Mouse (Mus musculus) stomach, embryonic 14.5 days (tissue): ENCODE measurements at regions not wholly inside any gene's neighbourhood (a gene's known extent, or its start where the extent isn't known, plus 50 kb on each side); places are given as distances from the start of the nearest gene placed in this dataset.

Experiments
- ATAC-seq: fragments of 200-750 bp; cut with Nextera tagmentation; 2 replicates; pipeline ENCODE4 v1.8.0; 2017; ENCODE audit warnings: low read depth, moderate TSS enrichment; ENCODE audit not compliant: insufficient number of reproducible peaks, insufficient read depth, low FRiP score
- H3K27ac ChIP-seq: fragments of 300-500 bp; sonication (generic); 2 replicates; pipeline ENCODE4 v1.5.1; 2014; ENCODE audit warnings: mild to moderate bottlenecking, low read length, moderate library complexity, mixed read lengths
- H3K27me3 ChIP-seq: fragments of 300-500 bp; sonication (generic); 2 replicates; pipeline ENCODE4 v1.6.1; 2014; ENCODE audit warnings: low read length, control low read depth, mixed read lengths; ENCODE audit not compliant: control insufficient read depth, insufficient read depth
- H3K36me3 ChIP-seq: fragments of 300-500 bp; sonication (generic); 2 replicates; pipeline ENCODE4 v1.6.1; 2014; ENCODE audit warnings: mild to moderate bottlenecking, control low read depth, low read length, moderate library complexity, mixed read lengths; ENCODE audit not compliant: control insufficient read depth, insufficient read depth
- H3K4me1 ChIP-seq: fragments of 300-500 bp; sonication (generic); 2 replicates; pipeline ENCODE4 v1.6.1; 2014; ENCODE audit warnings: low read length, control low read depth, mixed read lengths; ENCODE audit not compliant: control insufficient read depth, insufficient read depth
- H3K4me2 ChIP-seq: fragments of 300-500 bp; sonication (generic); replicated peaks from 2 replicates; pipeline ENCODE4 v1.6.1; 2014; ENCODE audit warnings: low read depth, low read length, control low read depth
- H3K4me3 ChIP-seq: fragments of 300-500 bp; sonication (generic); 2 replicates; pipeline ENCODE4 v1.5.1; 2014; ENCODE audit warnings: low read depth, low read length, control low read depth
- H3K9ac ChIP-seq: fragments of 300-500 bp; sonication (generic); replicated peaks from 2 replicates; pipeline ENCODE4 v1.6.1; 2014; ENCODE audit warnings: low read depth, mild to moderate bottlenecking, control low read depth, low read length, moderate library complexity, mixed read lengths
- H3K9me3 ChIP-seq: fragments of 300-500 bp; sonication (generic); 2 replicates; pipeline ENCODE4 v1.6.1; 2016; ENCODE audit warnings: low read depth, low read length, control low read depth; ENCODE audit not compliant: control insufficient read depth
- WGBS: fragments of 180-500 bp; shearing (Covaris S2); extraction: QIAGEN DNeasy Blood & Tissue Kit; methylation state at CpG from one replicate; pipeline ENCODE4 v1.1.7; 2014; 5-methylcytosine and 5-hydroxymethylcytosine counted together

GRCm38 (mm10) chr15:56518379-56518778 lies 959.0 kb downstream of the Slc22a22 start:
- Histone ChIP-seq H3K4me3 (no peak overlapping the region), H3K4me2 (no peak overlapping the region), H3K4me1 (no peaks in the 10 kb centered on the region), H3K27ac (no peak overlapping the region), H3K9ac (no peak overlapping the region), H3K9me3 (no peaks in the 10 kb centered on the region), H3K36me3 (no peaks in the 10 kb centered on the region), H3K27me3 (no peaks in the 10 kb centered on the region)
- no peak for ATAC-seq
- WGBS: 98% methylated on average over 1 of the region's 1 CpGs

- H3K36me3 ChIP-seq: no peaks in the 10 kb centered on the region
- no peak overlapping the region for H3K4me2 ChIP-seq
- ATAC-seq: no peak
- H3K27me3 ChIP-seq: no peaks in the 10 kb centered on the region
- no peaks in the 10 kb centered on the region for H3K9me3 ChIP-seq
- 80% methylated on average over 2 of the region's 2 CpGs for WGBS
- no peak overlapping the region for H3K4me3 ChIP-seq
- H3K27ac ChIP-seq: no peak overlapping the region
- H3K9ac ChIP-seq: no peak overlapping the region
- no peaks in the 10 kb centered on the region for H3K4me1 ChIP-seq
Observed at GRCm38 (mm10) chr15:56516095-56516494, 961.3 kb downstream of the Slc22a22 start.

GRCm38 (mm10) chr15:56498774-56499173 lies 978.7 kb downstream of the Slc22a22 start:
- H3K9ac ChIP-seq: no peak overlapping the region
- H3K4me3 ChIP-seq: no peak overlapping the region
- no peaks in the 10 kb centered on the region for H3K27me3 ChIP-seq
- no peak overlapping the region for H3K27ac ChIP-seq
- 74% methylated on average over 3 of the region's 3 CpGs for WGBS
- H3K4me2 ChIP-seq: no peak overlapping the region
- H3K36me3 ChIP-seq: no peaks in the 10 kb centered on the region
- ATAC-seq: no peak
- H3K4me1 ChIP-seq: no peaks in the 10 kb centered on the region
- H3K9me3 ChIP-seq: no peaks in the 10 kb centered on the region

- Histone ChIP-seq H3K4me2 (no peak overlapping the region), H3K9me3 (no peaks in the 10 kb centered on the region), H3K36me3 (no peaks in the 10 kb centered on the region), H3K27me3 (no peaks in the 10 kb centered on the region), H3K4me3 (no peak overlapping the region), H3K4me1 (no peaks in the 10 kb centered on the region), H3K27ac (no peak overlapping the region), H3K9ac (no peak overlapping the region)
- WGBS: 81% methylated on average over 4 of the region's 4 CpGs
- ATAC-seq: no peak
Observed at GRCm38 (mm10) chr15:56497757-56498156, 979.7 kb downstream of the Slc22a22 start.

- no peaks in the 10 kb centered on the region for H3K27me3 ChIP-seq
- no peak overlapping the region for H3K4me3 ChIP-seq
- no peak overlapping the region for H3K9ac ChIP-seq
- no peak overlapping the region for H3K27ac ChIP-seq
- no peaks in the 10 kb centered on the region for H3K9me3 ChIP-seq
- 56% methylated on average over 2 of the region's 2 CpGs for WGBS
- ATAC-seq: no peak
- no peaks in the 10 kb centered on the region for H3K36me3 ChIP-seq
- H3K4me2 ChIP-seq: no peak overlapping the region
- no peaks in the 10 kb centered on the region for H3K4me1 ChIP-seq
Observed at GRCm38 (mm10) chr15:56496355-56496754, 981.1 kb downstream of the Slc22a22 start.

GRCm38 (mm10) chr15:56485931-56486330 lies 991.5 kb downstream of the Slc22a22 start:
- no peak for ATAC-seq
- no peaks in the 10 kb centered on the region for H3K27me3 ChIP-seq
- H3K4me3 ChIP-seq: no peak overlapping the region
- no peaks in the 10 kb centered on the region for H3K9me3 ChIP-seq
- no peaks in the 10 kb centered on the region for H3K36me3 ChIP-seq
- no peaks in the 10 kb centered on the region for H3K4me1 ChIP-seq
- 79% methylated on average over 3 of the region's 3 CpGs for WGBS
- no peak overlapping the region for H3K27ac ChIP-seq
- no peak overlapping the region for H3K4me2 ChIP-seq
- H3K9ac ChIP-seq: no peak overlapping the region

- H3K4me1 ChIP-seq: no peaks in the 10 kb centered on the region
- no peak overlapping the region for H3K27ac ChIP-seq
- 77% methylated on average over 3 of the region's 3 CpGs for WGBS
- H3K9ac ChIP-seq: no peak overlapping the region
- H3K4me2 ChIP-seq: no peak overlapping the region
- H3K27me3 ChIP-seq: no peaks in the 10 kb centered on the region
- no peak for ATAC-seq
- no peak overlapping the region for H3K4me3 ChIP-seq
- no peaks in the 10 kb centered on the region for H3K36me3 ChIP-seq
- H3K9me3 ChIP-seq: no peaks in the 10 kb centered on the region
Observed at GRCm38 (mm10) chr15:56484693-56485092, 992.7 kb downstream of the Slc22a22 start.

GRCm38 (mm10) chr15:56479682-56480081 lies 997.7 kb downstream of the Slc22a22 start:
- no peaks in the 10 kb centered on the region for H3K27me3 ChIP-seq
- H3K36me3 ChIP-seq: no peaks in the 10 kb centered on the region
- no peak for ATAC-seq
- no peak overlapping the region for H3K4me2 ChIP-seq
- H3K4me3 ChIP-seq: no peak overlapping the region
- H3K9ac ChIP-seq: no peak overlapping the region
- H3K4me1 ChIP-seq: no peaks in the 10 kb centered on the region
- no peaks in the 10 kb centered on the region for H3K9me3 ChIP-seq
- no peak overlapping the region for H3K27ac ChIP-seq

GRCm38 (mm10) chr15:56479015-56479414 lies 998.4 kb downstream of the Slc22a22 start:
- H3K4me3 ChIP-seq: no peak overlapping the region
- no peaks in the 10 kb centered on the region for H3K4me1 ChIP-seq
- WGBS: 65% methylated on average over 3 of the region's 3 CpGs
- H3K36me3 ChIP-seq: no peaks in the 10 kb centered on the region
- H3K9ac ChIP-seq: no peak overlapping the region
- H3K9me3 ChIP-seq: no peaks in the 10 kb centered on the region
- H3K27me3 ChIP-seq: no peaks in the 10 kb centered on the region
- ATAC-seq: no peak
- H3K27ac ChIP-seq: no peak overlapping the region
- H3K4me2 ChIP-seq: no peak overlapping the region
